Mouse (Mus musculus): ENCODE results near the gene Gnptab. TPM values are rescaled to one million over a fixed set of nuclear protein-coding genes. Genes with fewer than 3 reads are reported as not detected.

Gene Gnptab
- polyA plus RNA-seq, 1 experiment from 2014 or later, result 13.1 TPM

DNA sequence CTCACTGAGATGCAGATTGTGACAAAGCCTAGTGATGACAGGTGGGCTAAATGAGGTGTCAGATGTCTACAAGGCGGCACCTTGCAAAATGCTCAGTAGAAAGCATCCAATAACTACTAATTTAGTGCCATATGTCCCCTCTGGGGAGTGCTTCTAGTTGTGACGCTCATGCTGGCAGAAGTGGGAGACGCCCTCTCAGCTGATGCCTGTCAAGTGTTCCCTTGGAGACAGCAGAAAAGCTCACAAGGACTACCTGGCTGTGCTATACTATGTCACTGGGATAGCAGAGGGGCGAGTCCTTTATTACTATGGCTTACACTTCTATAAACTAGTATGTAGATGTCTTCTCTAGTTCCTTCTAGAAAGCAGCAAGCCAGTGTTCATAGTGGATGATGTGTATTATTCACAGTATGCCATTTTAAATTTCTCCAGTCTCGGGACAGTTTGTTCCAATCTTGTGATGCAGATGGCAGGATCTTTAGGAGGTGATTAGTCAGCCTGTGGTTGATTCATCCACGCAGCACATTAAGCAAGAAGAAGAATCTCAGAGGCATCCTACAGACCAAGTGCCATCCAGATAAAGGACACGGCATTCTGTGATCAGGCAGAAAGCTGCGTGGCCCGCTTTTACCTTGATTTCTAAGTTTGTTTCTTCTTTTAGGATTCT, 13.4 kb downstream of the Gnptab start:
- no peak overlapping the region for H3K4me3 ChIP-seq
- H3K4me2 ChIP-seq (replicated peaks), result no peak overlapping the region
- no peak for ATAC-seq (ENCODE audit: insufficient number of reproducible peaks, insufficient read depth, low FRiP score, low TSS enrichment)
- no peak overlapping the region for H3K27ac ChIP-seq
- H3K27me3 ChIP-seq, result no peaks in the 10 kb centered on the region
- H3K9me3 ChIP-seq, result no peaks in the 10 kb centered on the region
- H3K9ac ChIP-seq, result no peak overlapping the region
- no peaks in the 10 kb centered on the region for H3K36me3 ChIP-seq
- WGBS, result 88% methylated on average over 9 of the region's 9 CpGs
- H3K4me1 ChIP-seq, result peaks cover 13% of the 10 kb centered on the region

GRCm38 (mm10) chr10:88398668-88399243, 19.8 kb downstream of the Gnptab start:
- Histone ChIP-seq H3K4me3 (no peak overlapping the region), H3K9me3 (no peaks in the 10 kb centered on the region), H3K27me3 (no peaks in the 10 kb centered on the region), H3K36me3 (no peaks in the 10 kb centered on the region; the same call in 1 of the 2 replicates), H3K4me2 (replicated peaks) (no peak overlapping the region), H3K27ac (no peak overlapping the region), H3K4me1 (no peaks in the 10 kb centered on the region), H3K9ac (no peak overlapping the region)
- no peak for ATAC-seq (ENCODE audit: insufficient number of reproducible peaks, insufficient read depth, low FRiP score, low TSS enrichment)
- WGBS, result 85% methylated on average over 6 of the region's 6 CpGs

GRCm38 (mm10) chr10:88399271-88399670, 20.3 kb downstream of the Gnptab start:
- H3K27me3 ChIP-seq, result no peaks in the 10 kb centered on the region
- no peaks in the 10 kb centered on the region for H3K4me1 ChIP-seq
- H3K27ac ChIP-seq, result no peak overlapping the region
- H3K9ac ChIP-seq, result no peak overlapping the region
- 94% methylated on average over 5 of the region's 5 CpGs for WGBS
- ATAC-seq (ENCODE audit: insufficient number of reproducible peaks, insufficient read depth, low FRiP score, low TSS enrichment), result no peak
- no peaks in the 10 kb centered on the region for H3K9me3 ChIP-seq
- no peaks in the 10 kb centered on the region; the same call in 1 of the 2 replicates for H3K36me3 ChIP-seq
- H3K4me2 ChIP-seq (replicated peaks), result no peak overlapping the region
- H3K4me3 ChIP-seq, result no peak overlapping the region

DNA sequence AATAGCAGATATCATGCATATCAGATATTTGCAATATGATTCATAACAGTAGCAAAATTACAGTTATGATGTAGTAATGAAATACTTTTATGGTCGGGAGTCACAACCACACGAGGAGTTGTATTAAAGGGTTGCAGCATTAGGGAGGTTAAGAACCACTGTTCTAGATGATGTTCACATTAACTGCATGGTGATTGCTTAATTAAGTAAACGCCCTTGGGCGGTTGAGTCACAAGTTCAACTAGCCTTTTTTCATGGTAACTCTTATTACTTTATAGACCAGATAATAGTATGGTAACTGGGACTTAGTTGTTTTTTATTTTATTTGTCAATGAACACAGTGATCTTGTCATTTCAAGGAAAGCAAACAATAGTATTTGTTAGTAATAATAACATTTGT, 24.1 kb downstream of the Gnptab start:
- Histone ChIP-seq H3K4me3 (no peak overlapping the region), H3K9me3 (no peaks in the 10 kb centered on the region), H3K4me1 (no peaks in the 10 kb centered on the region), H3K4me2 (replicated peaks) (no peak overlapping the region), H3K9ac (no peak overlapping the region), H3K27ac (no peak overlapping the region), H3K36me3 (no peaks in the 10 kb centered on the region; the same call in 1 of the 2 replicates), H3K27me3 (no peaks in the 10 kb centered on the region)
- 91% methylated on average over 4 of the region's 4 CpGs for WGBS
- ATAC-seq (ENCODE audit: insufficient number of reproducible peaks, insufficient read depth, low FRiP score, low TSS enrichment), result no peak

- Histone ChIP-seq H3K27me3 (no peaks in the 10 kb centered on the region), H3K9me3 (no peaks in the 10 kb centered on the region), H3K4me2 (replicated peaks) (no peak overlapping the region), H3K4me1 (no peaks in the 10 kb centered on the region), H3K36me3 (no peaks in the 10 kb centered on the region; the same call in 1 of the 2 replicates), H3K4me3 (no peak overlapping the region), H3K9ac (no peak overlapping the region), H3K27ac (no peak overlapping the region)
- ATAC-seq (ENCODE audit: insufficient number of reproducible peaks, insufficient read depth, low FRiP score, low TSS enrichment), result no peak
- WGBS, result 88% methylated on average over 6 of the region's 6 CpGs
Observed at GRCm38 (mm10) chr10:88404220-88404619, 25.3 kb downstream of the Gnptab start.

DNA sequence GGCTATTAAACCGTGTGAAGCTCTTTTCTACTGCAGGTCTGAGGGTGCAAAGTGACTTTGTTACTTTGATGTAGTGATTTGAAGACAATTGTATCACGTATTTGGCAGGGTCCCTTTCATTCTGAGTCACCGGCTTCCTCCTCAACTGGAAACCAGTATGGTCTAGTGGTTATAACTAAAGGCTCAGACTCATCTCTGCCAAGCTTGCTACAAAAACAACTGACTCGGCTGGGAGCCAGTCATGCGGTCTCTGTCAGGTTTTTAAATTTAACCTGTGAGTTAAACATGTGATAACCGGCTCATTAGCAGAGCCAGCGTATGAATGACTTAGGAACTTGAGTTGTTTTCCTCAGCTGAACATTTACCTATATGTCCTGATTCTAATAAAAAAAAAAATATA, 26.9 kb downstream of the Gnptab start:
- 85% methylated on average over 7 of the region's 7 CpGs for WGBS
- no peak overlapping the region for H3K27ac ChIP-seq
- no peak overlapping the region for H3K9ac ChIP-seq
- H3K9me3 ChIP-seq, result no peaks in the 10 kb centered on the region
- no peaks in the 10 kb centered on the region for H3K27me3 ChIP-seq
- no peak overlapping the region for H3K4me2 ChIP-seq (replicated peaks)
- H3K4me1 ChIP-seq, result no peaks in the 10 kb centered on the region
- no peaks in the 10 kb centered on the region; the same call in 1 of the 2 replicates for H3K36me3 ChIP-seq
- no peak for ATAC-seq (ENCODE audit: insufficient number of reproducible peaks, insufficient read depth, low FRiP score, low TSS enrichment)
- no peak overlapping the region for H3K4me3 ChIP-seq

- Histone ChIP-seq H3K4me1 (no peaks in the 10 kb centered on the region), H3K27me3 (no peaks in the 10 kb centered on the region), H3K27ac (no peak overlapping the region), H3K4me2 (replicated peaks) (no peak overlapping the region), H3K4me3 (no peak overlapping the region), H3K36me3 (no peaks in the 10 kb centered on the region), H3K9ac (no peak overlapping the region), H3K9me3 (no peaks in the 10 kb centered on the region)
- ATAC-seq (ENCODE audit: insufficient number of reproducible peaks, insufficient read depth, low FRiP score, low TSS enrichment), result no peak
- 91% methylated on average over 12 of the region's 12 CpGs for WGBS
Observed at GRCm38 (mm10) chr10:88407875-88408631, 29.1 kb downstream of the Gnptab start.

DNA sequence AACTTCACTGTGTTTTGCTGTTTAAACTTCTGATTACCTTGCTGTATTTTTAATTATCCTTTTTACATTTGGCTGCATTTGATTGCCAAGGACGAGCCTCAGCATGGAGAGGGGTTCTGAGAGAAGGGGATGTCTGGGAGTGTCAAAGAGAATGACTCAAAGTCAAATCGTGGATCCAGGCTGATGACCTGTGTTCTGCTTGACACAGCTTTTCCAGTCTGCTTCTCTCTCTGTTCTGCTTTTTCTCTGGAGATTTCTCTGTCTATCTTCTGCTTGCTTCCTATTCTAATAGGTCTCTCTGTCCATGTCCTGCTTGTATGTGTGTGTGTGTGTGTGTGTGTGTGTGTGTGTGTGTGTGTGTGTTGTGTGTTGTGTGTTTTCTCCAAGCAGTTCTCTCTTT, 30.8 kb downstream of the Gnptab start:
- Histone ChIP-seq H3K9ac (no peak overlapping the region), H3K27me3 (no peaks in the 10 kb centered on the region), H3K4me2 (replicated peaks) (no peak overlapping the region), H3K36me3 (no peaks in the 10 kb centered on the region), H3K9me3 (no peaks in the 10 kb centered on the region), H3K27ac (no peak overlapping the region), H3K4me3 (no peak overlapping the region), H3K4me1 (no peaks in the 10 kb centered on the region)
- WGBS, result 68% methylated on average over 2 of the region's 2 CpGs
- ATAC-seq (ENCODE audit: insufficient number of reproducible peaks, insufficient read depth, low FRiP score, low TSS enrichment), result no peak

GRCm38 (mm10) chr10:88412290-88412995, 33.5 kb downstream of the Gnptab start:
- Histone ChIP-seq H3K27me3 (no peaks in the 10 kb centered on the region), H3K27ac (no peak overlapping the region), H3K9ac (no peak overlapping the region), H3K4me2 (replicated peaks) (no peak overlapping the region), H3K4me1 (no peaks in the 10 kb centered on the region), H3K4me3 (no peak overlapping the region), H3K9me3 (no peaks in the 10 kb centered on the region), H3K36me3 (no peaks in the 10 kb centered on the region; the same call in 1 of the 2 replicates)
- WGBS, result 82% methylated on average over 17 of the region's 17 CpGs
- ATAC-seq (ENCODE audit: insufficient number of reproducible peaks, insufficient read depth, low FRiP score, low TSS enrichment), result no peak

DNA sequence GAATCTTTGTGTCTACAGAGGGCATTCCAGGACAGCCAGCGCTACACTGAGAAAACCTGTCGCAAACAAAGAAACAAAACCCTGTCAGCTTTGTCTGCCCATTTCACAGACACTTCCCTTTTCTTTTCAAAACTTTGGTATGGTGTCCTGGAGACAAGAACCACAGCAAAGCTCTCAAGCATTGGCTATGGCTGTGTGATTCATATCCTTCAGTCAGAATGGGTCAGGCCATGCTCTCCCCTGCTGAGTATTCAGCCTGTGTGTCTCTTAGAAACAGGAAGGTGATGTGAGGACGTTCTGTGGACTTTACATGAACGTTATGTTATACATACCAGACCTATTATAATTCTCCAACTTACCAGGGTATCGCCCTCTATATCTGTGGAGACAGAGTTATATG, 38.8 kb downstream of the Gnptab start:
- Histone ChIP-seq H3K9ac (no peak overlapping the region), H3K4me1 (no peaks in the 10 kb centered on the region), H3K36me3 (peaks cover 5% of the 10 kb centered on the region; the same call in 1 of the 2 replicates), H3K27ac (no peak overlapping the region), H3K9me3 (no peaks in the 10 kb centered on the region), H3K4me2 (replicated peaks) (no peak overlapping the region), H3K27me3 (no peaks in the 10 kb centered on the region), H3K4me3 (no peak overlapping the region)
- 90% methylated on average over 5 of the region's 5 CpGs for WGBS
- no peak for ATAC-seq (ENCODE audit: insufficient number of reproducible peaks, insufficient read depth, low FRiP score, low TSS enrichment)

- Histone ChIP-seq H3K9ac (no peak overlapping the region), H3K9me3 (no peaks in the 10 kb centered on the region), H3K27me3 (no peaks in the 10 kb centered on the region), H3K4me3 (no peak overlapping the region), H3K4me2 (replicated peaks) (no peak overlapping the region), H3K27ac (no peak overlapping the region), H3K36me3 (peaks cover 5% of the 10 kb centered on the region; the same call in 1 of the 2 replicates), H3K4me1 (no peaks in the 10 kb centered on the region)
- 63% methylated on average over 11 of the region's 11 CpGs for WGBS
- ATAC-seq (ENCODE audit: insufficient number of reproducible peaks, insufficient read depth, low FRiP score, low TSS enrichment), result no peak
Observed at GRCm38 (mm10) chr10:88420141-88420541, 41.2 kb downstream of the Gnptab start.
